Mouse (Mus musculus): ENCODE data around the gene Rnf220. TPM values are rescaled to one million over a fixed set of nuclear protein-coding genes. Genes with fewer than 3 reads are reported as not detected.

Gene Rnf220
- polyA plus RNA-seq, 1 experiment = 47.7 TPM

GRCm38 (mm10) chr4:117480611-117481445 lies 16.0 kb downstream of the Rnf220 start:
- TF ChIP-seq CTCF (IDR thresholded peaks at IDR 0.05; ENCODE audit: borderline replicate concordance, insufficient read depth, low read length) = no peak
- no peak for TF ChIP-seq POLR2A (IDR thresholded peaks at IDR 0.05; ENCODE audit: low read depth, low read length)
- Histone ChIP-seq H3K4me3 (ENCODE audit: insufficient read depth, low read length) (no peak overlapping the region), H3K4me1 (ENCODE audit: control insufficient read depth, insufficient read depth, low read length) (no peaks in the 10 kb centered on the region), H3K27ac (ENCODE audit: insufficient read depth, low read length) (no peak overlapping the region)

GRCm38 (mm10) chr4:117479951-117480350 lies 16.9 kb downstream of the Rnf220 start:
- Histone ChIP-seq H3K4me1 (ENCODE audit: control insufficient read depth, insufficient read depth, low read length) (no peaks in the 10 kb centered on the region), H3K4me3 (ENCODE audit: insufficient read depth, low read length) (no peak overlapping the region), H3K27ac (ENCODE audit: insufficient read depth, low read length) (no peak overlapping the region)
- TF ChIP-seq POLR2A (IDR thresholded peaks at IDR 0.05; ENCODE audit: low read depth, low read length) = no peak
- TF ChIP-seq CTCF (IDR thresholded peaks at IDR 0.05; ENCODE audit: borderline replicate concordance, insufficient read depth, low read length) = no peak

GRCm38 (mm10) chr4:117478101-117478673 lies 18.7 kb downstream of the Rnf220 start:
- no peak overlapping the region for H3K4me3 ChIP-seq (ENCODE audit: insufficient read depth, low read length)
- no peaks in the 10 kb centered on the region for H3K4me1 ChIP-seq (ENCODE audit: control insufficient read depth, insufficient read depth, low read length)
- H3K27ac ChIP-seq (ENCODE audit: insufficient read depth, low read length) = no peak overlapping the region
- TF ChIP-seq POLR2A (IDR thresholded peaks at IDR 0.05; ENCODE audit: low read depth, low read length) = no peak
- TF ChIP-seq CTCF (IDR thresholded peaks at IDR 0.05; ENCODE audit: borderline replicate concordance, insufficient read depth, low read length) = no peak

- Histone ChIP-seq H3K27ac (ENCODE audit: insufficient read depth, low read length) (no peak overlapping the region), H3K4me1 (ENCODE audit: control insufficient read depth, insufficient read depth, low read length) (no peaks in the 10 kb centered on the region), H3K4me3 (ENCODE audit: insufficient read depth, low read length) (no peak overlapping the region)
- no peak for TF ChIP-seq CTCF (IDR thresholded peaks at IDR 0.05; ENCODE audit: borderline replicate concordance, insufficient read depth, low read length)
- TF ChIP-seq POLR2A (IDR thresholded peaks at IDR 0.05; ENCODE audit: low read depth, low read length) = no peak
These were observed 19.5 kb downstream of the Rnf220 start for GRCm38 (mm10) chr4:117477401-117477800.

- TF ChIP-seq CTCF (IDR thresholded peaks at IDR 0.05; ENCODE audit: borderline replicate concordance, insufficient read depth, low read length) (no peak), POLR2A (IDR thresholded peaks at IDR 0.05; ENCODE audit: low read depth, low read length) (no peak)
- Histone ChIP-seq H3K4me1 (ENCODE audit: control insufficient read depth, insufficient read depth, low read length) (no peaks in the 10 kb centered on the region), H3K4me3 (ENCODE audit: insufficient read depth, low read length) (no peak overlapping the region), H3K27ac (ENCODE audit: insufficient read depth, low read length) (no peak overlapping the region)
These were observed 20.1 kb downstream of the Rnf220 start for GRCm38 (mm10) chr4:117476777-117477176.

- no peak overlapping the region for H3K27ac ChIP-seq (ENCODE audit: insufficient read depth, low read length)
- no peak overlapping the region for H3K4me3 ChIP-seq (ENCODE audit: insufficient read depth, low read length)
- no peaks in the 10 kb centered on the region for H3K4me1 ChIP-seq (ENCODE audit: control insufficient read depth, insufficient read depth, low read length)
- TF ChIP-seq POLR2A (IDR thresholded peaks at IDR 0.05; ENCODE audit: low read depth, low read length) (no peak), CTCF (IDR thresholded peaks at IDR 0.05; ENCODE audit: borderline replicate concordance, insufficient read depth, low read length) (no peak)
These were observed 20.5 kb downstream of the Rnf220 start for GRCm38 (mm10) chr4:117476355-117476754.

GRCm38 (mm10) chr4:117473985-117474354 lies 22.9 kb downstream of the Rnf220 start:
- Histone ChIP-seq H3K27ac (ENCODE audit: insufficient read depth, low read length) (no peak overlapping the region), H3K4me3 (ENCODE audit: insufficient read depth, low read length) (no peak overlapping the region), H3K4me1 (ENCODE audit: control insufficient read depth, insufficient read depth, low read length) (peaks cover 5% of the 10 kb centered on the region; the same call in 1 of the 2 replicates)
- TF ChIP-seq CTCF (IDR thresholded peaks at IDR 0.05; ENCODE audit: borderline replicate concordance, insufficient read depth, low read length) (no peak), POLR2A (IDR thresholded peaks at IDR 0.05; ENCODE audit: low read depth, low read length) (no peak)

- no peak overlapping the region for H3K27ac ChIP-seq (ENCODE audit: insufficient read depth, low read length)
- TF ChIP-seq CTCF (IDR thresholded peaks at IDR 0.05; ENCODE audit: borderline replicate concordance, insufficient read depth, low read length) = no peak
- TF ChIP-seq POLR2A (IDR thresholded peaks at IDR 0.05; ENCODE audit: low read depth, low read length) = no peak
- no peak overlapping the region for H3K4me3 ChIP-seq (ENCODE audit: insufficient read depth, low read length)
- peaks cover 5% of the 10 kb centered on the region; the same call in 1 of the 2 replicates for H3K4me1 ChIP-seq (ENCODE audit: control insufficient read depth, insufficient read depth, low read length)
These were observed 23.4 kb downstream of the Rnf220 start for GRCm38 (mm10) chr4:117473291-117473984.

- H3K4me3 ChIP-seq (ENCODE audit: insufficient read depth, low read length) = no peak overlapping the region
- H3K4me1 ChIP-seq (ENCODE audit: control insufficient read depth, insufficient read depth, low read length) = peaks cover 5% of the 10 kb centered on the region; the same call in 1 of the 2 replicates
- TF ChIP-seq POLR2A (IDR thresholded peaks at IDR 0.05; ENCODE audit: low read depth, low read length) = no peak
- H3K27ac ChIP-seq (ENCODE audit: insufficient read depth, low read length) = no peak overlapping the region
These were observed 27.4 kb downstream of the Rnf220 start for GRCm38 (mm10) chr4:117469471-117469870.

- Histone ChIP-seq H3K4me1 (ENCODE audit: control insufficient read depth, insufficient read depth, low read length) (peaks cover 5% of the 10 kb centered on the region; the same call in 1 of the 2 replicates), H3K4me3 (ENCODE audit: insufficient read depth, low read length) (no peak overlapping the region), H3K27ac (ENCODE audit: insufficient read depth, low read length) (no peak overlapping the region)
- no peak for TF ChIP-seq POLR2A (IDR thresholded peaks at IDR 0.05; ENCODE audit: low read depth, low read length)
- no peak for TF ChIP-seq CTCF (IDR thresholded peaks at IDR 0.05; ENCODE audit: borderline replicate concordance, insufficient read depth, low read length)
These were observed 28.9 kb downstream of the Rnf220 start for GRCm38 (mm10) chr4:117467936-117468335.

Measured in embryonic fibroblast, embryonic 13.5 days (primary cell).